Mouse (Mus musculus) intestine, embryonic 16.5 days (tissue): ENCODE results near the gene Ino80. TPM values are rescaled to one million over a fixed set of nuclear protein-coding genes. Genes with fewer than 3 reads are reported as not detected.
A peak's percentile ranks its signal among the peaks of the same experiment; 100 is the strongest.

Experiments
- ATAC-seq: fragments of 200-750 bp; cut with Nextera tagmentation; 2 replicates; pipeline ENCODE4 v1.8.0; 2017; ENCODE audit warnings: moderate TSS enrichment, moderate library complexity
- H3K27ac ChIP-seq: fragments of 300-500 bp; sonication (generic); 2 replicates; pipeline ENCODE4 v1.5.1; 2014; ENCODE audit warnings: mild to moderate bottlenecking, low read length
- H3K27me3 ChIP-seq: fragments of 300-500 bp; sonication (generic); replicated peaks from 2 replicates; pipeline ENCODE4 v1.6.1; 2014; ENCODE audit warnings: low read length, control low read depth, mixed read lengths; ENCODE audit not compliant: control insufficient read depth, insufficient read depth
- H3K36me3 ChIP-seq: fragments of 300-500 bp; sonication (generic); 2 replicates; pipeline ENCODE4 v1.6.1; 2014; ENCODE audit warnings: low read length, control low read depth; ENCODE audit not compliant: control insufficient read depth, insufficient read depth
- H3K4me1 ChIP-seq: fragments of 300-500 bp; sonication (generic); 2 replicates; pipeline ENCODE4 v1.6.1; 2014; ENCODE audit warnings: low read length, control low read depth, mixed read lengths; ENCODE audit not compliant: control insufficient read depth, insufficient read depth
- H3K4me2 ChIP-seq: fragments of 300-500 bp; sonication (generic); 2 replicates; pipeline ENCODE4 v1.6.1; 2014; ENCODE audit warnings: low read depth, low read length, control low read depth
- H3K4me3 ChIP-seq: fragments of 300-500 bp; sonication (generic); 2 replicates; pipeline ENCODE4 v1.5.1; 2014; ENCODE audit warnings: mild to moderate bottlenecking, low read length
- H3K9ac ChIP-seq: fragments of 300-500 bp; sonication (generic); 2 replicates; pipeline ENCODE4 v1.6.1; 2014; ENCODE audit warnings: low read depth, low read length
- H3K9me3 ChIP-seq: fragments of 300-500 bp; sonication (generic); 2 replicates; pipeline ENCODE4 v1.6.1; 2016; ENCODE audit warnings: low read length, control low read depth; ENCODE audit not compliant: control insufficient read depth
- WGBS: fragments of 180-500 bp; shearing (Covaris S2); extraction: QIAGEN DNeasy Blood & Tissue Kit; methylation state at CpG from one replicate; pipeline ENCODE4 v1.1.7; 2014; 5-methylcytosine and 5-hydroxymethylcytosine counted together
- polyA plus RNA-seq: library from polyadenylated mRNA; unstranded; fragments of >200 nt; fragmentation: Nextera tagmentation; extraction: Ambion mirVana; gene quantifications from 2 replicates; pipeline ENCODE4 v1.2.1, GENCODE M21; 2015

Gene Ino80
- polyA plus RNA-seq, 1 experiment from 2014 or later: 3.4 TPM

DNA sequence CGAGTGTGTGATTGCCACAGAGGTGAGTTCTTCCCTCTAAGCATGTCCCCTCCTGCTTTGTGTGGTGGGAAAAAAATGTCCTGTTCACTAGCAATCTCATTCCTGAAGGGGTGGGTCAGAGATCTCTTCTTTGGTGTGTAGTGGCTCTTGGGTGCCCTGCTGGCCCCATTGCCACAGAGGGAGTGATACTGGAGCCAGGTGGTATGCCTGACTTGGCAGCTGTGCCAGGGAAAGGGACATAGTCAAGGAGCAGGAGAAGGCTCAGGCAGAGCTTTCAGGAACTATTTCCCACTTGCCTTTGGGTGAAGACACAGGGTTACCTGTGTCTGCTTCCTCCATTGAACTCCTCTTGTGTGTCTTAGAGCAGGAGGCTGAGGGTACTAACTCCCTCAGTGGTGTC lies 143.4 kb downstream of the Ino80 start:
- no peak overlapping the region for H3K4me2 ChIP-seq
- no peak overlapping the region for H3K9ac ChIP-seq
- H3K27me3 ChIP-seq: no peaks in the 10 kb centered on the region
- 70% methylated on average over 1 of the region's 1 CpGs for WGBS
- H3K9me3 ChIP-seq: no peaks in the 10 kb centered on the region
- no peak for ATAC-seq
- no peak overlapping the region for H3K27ac ChIP-seq
- no peaks in the 10 kb centered on the region for H3K36me3 ChIP-seq
- H3K4me3 ChIP-seq: no peak overlapping the region
- peaks cover 9% of the 10 kb centered on the region for H3K4me1 ChIP-seq

GRCm38 (mm10) chr2:119332177-119332661 lies 145.3 kb downstream of the Ino80 start:
- no peak overlapping the region for H3K27ac ChIP-seq
- ATAC-seq: no peak
- peaks cover 7% of the 10 kb centered on the region for H3K4me1 ChIP-seq
- no peak overlapping the region for H3K9ac ChIP-seq
- no peak overlapping the region for H3K4me3 ChIP-seq
- H3K27me3 ChIP-seq: peaks cover 7% of the 10 kb centered on the region; the same call in 1 of the 2 replicates
- no peaks in the 10 kb centered on the region for H3K36me3 ChIP-seq
- H3K4me2 ChIP-seq: no peak overlapping the region
- H3K9me3 ChIP-seq: no peaks in the 10 kb centered on the region
- 80% methylated on average over 24 of the region's 24 CpGs for WGBS

GRCm38 (mm10) chr2:119330795-119331194 lies 146.7 kb downstream of the Ino80 start:
- WGBS: 90% methylated on average over 8 of the region's 8 CpGs
- no peak overlapping the region for H3K4me3 ChIP-seq

DNA sequence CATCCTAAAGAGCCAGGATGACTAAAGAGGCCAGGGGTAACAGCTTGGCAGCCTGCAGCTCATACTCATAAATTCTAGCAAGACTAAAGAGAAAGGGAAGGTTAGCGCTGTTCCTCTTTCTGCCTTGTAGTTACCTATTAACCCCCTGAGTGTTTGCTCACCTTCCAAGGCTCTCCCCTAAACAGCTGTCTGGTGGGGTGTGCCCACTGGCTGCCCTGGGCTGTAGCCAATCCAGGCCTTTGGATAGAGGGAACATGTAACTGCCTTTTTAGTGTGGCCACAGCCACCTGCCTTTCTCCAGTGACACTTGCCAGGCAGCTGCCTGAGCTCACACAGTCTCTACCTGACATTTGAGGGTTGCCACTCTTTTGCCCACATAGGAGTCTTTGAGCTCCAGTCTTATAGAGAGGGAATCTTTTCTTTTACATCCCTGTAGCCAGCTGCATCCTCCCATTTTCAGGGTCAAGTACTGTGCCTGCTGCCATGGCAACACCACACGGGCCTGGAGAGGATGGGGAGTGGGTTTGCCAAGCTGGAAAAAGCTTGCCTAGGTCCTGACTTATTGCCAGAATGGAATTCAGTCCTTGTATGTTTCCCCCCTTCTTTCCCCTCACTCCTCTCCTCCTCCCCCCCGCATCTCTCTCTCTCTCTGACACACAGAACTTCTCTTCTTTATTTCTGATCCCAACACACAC lies 148.2 kb downstream of the Ino80 start:
- Histone ChIP-seq H3K4me3 (no peak overlapping the region), H3K9ac (no peak overlapping the region)

More at GRCm38 (mm10) chr2:119330795-119331194, 146.7 kb downstream of the Ino80 start:
- Histone ChIP-seq H3K27ac (no peak overlapping the region), H3K27me3 (peaks cover 19% of the 10 kb centered on the region), H3K9me3 (no peaks in the 10 kb centered on the region), H3K9ac (no peak overlapping the region), H3K4me2 (no peak overlapping the region), H3K36me3 (no peaks in the 10 kb centered on the region), H3K4me1 (peaks cover 14% of the 10 kb centered on the region; the same call in 1 of the 2 replicates)
- no peak for ATAC-seq

DNA sequence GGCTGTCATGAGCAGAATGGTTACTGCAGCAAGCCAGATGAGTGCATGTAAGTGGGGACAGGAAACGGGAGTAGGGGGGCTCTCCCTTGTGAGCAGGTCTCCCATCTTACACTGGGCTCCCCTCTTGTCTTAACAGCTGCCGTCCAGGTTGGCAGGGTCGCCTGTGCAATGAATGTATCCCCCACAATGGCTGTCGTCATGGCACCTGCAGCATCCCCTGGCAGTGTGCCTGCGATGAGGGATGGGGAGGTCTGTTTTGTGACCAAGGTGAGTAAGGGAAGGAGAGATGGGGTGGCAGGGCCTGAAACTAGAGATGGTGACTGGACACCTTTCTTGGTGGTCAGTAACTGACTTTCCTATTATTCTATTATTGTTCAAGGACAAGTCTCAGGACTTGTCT lies 148.9 kb downstream of the Ino80 start:
- peak overlapping the region; percentile 63 for H3K4me3 ChIP-seq
- no peak for ATAC-seq

More for the DNA sequence above, 148.2 kb downstream of the Ino80 start:
- Histone ChIP-seq H3K27ac (peak overlapping the region; percentile 16; the same call in 1 of the 2 replicates), H3K9me3 (no peaks in the 10 kb centered on the region), H3K36me3 (no peaks in the 10 kb centered on the region), H3K4me1 (peaks cover 28% of the 10 kb centered on the region), H3K27me3 (peaks cover 29% of the 10 kb centered on the region), H3K4me2 (peak overlapping the region; percentile 24; the same call in 1 of the 2 replicates)
- peak; percentile 72 for ATAC-seq
- 37% methylated on average over 3 of the region's 3 CpGs for WGBS

GRCm38 (mm10) chr2:119327942-119328526 lies 149.5 kb downstream of the Ino80 start:
- WGBS: 38% methylated on average over 11 of the region's 11 CpGs
- peaks cover 28% of the 10 kb centered on the region for H3K4me1 ChIP-seq

More for the DNA sequence above, 148.9 kb downstream of the Ino80 start:
- H3K9ac ChIP-seq: no peak overlapping the region; the same call in 1 of the 2 replicates
- 38% methylated on average over 5 of the region's 5 CpGs for WGBS
- H3K4me2 ChIP-seq: peak overlapping the region; percentile 24; the same call in 1 of the 2 replicates
- peaks cover 34% of the 10 kb centered on the region for H3K27me3 ChIP-seq
- no peaks in the 10 kb centered on the region for H3K9me3 ChIP-seq
- H3K4me1 ChIP-seq: peaks cover 28% of the 10 kb centered on the region
- H3K36me3 ChIP-seq: no peaks in the 10 kb centered on the region
- H3K27ac ChIP-seq: no peak overlapping the region; the same call in 1 of the 2 replicates

GRCm38 (mm10) chr2:119327102-119327480 lies 150.4 kb downstream of the Ino80 start:
- ATAC-seq: no peak
- no peaks in the 10 kb centered on the region for H3K36me3 ChIP-seq
- under 1% methylated on average over 30 of the region's 30 CpGs for WGBS
- peak overlapping the region; percentile 63 for H3K4me3 ChIP-seq
- peak overlapping the region; percentile 69 for H3K9ac ChIP-seq
- peaks cover 44% of the 10 kb centered on the region for H3K27me3 ChIP-seq
- H3K9me3 ChIP-seq: no peaks in the 10 kb centered on the region
- peak overlapping the region; percentile 21; the same call in 1 of the 2 replicates for H3K27ac ChIP-seq
- H3K4me1 ChIP-seq: peaks cover 35% of the 10 kb centered on the region
- peak overlapping the region; percentile 99 for H3K4me2 ChIP-seq

More at GRCm38 (mm10) chr2:119327942-119328526, 149.5 kb downstream of the Ino80 start:
- H3K4me3 ChIP-seq: peak overlapping the region; percentile 63
- H3K4me2 ChIP-seq: peak overlapping the region; percentile 99
- peaks cover 37% of the 10 kb centered on the region for H3K27me3 ChIP-seq
- no peaks in the 10 kb centered on the region for H3K36me3 ChIP-seq
- no peaks in the 10 kb centered on the region for H3K9me3 ChIP-seq
- 0 out of 2 replicates have a peak overlapping the region, but pooled peaks have one; percentile 21 for H3K27ac ChIP-seq
- no peak for ATAC-seq
- 0 out of 2 replicates have a peak overlapping the region, but pooled peaks have one; percentile 30 for H3K9ac ChIP-seq

DNA sequence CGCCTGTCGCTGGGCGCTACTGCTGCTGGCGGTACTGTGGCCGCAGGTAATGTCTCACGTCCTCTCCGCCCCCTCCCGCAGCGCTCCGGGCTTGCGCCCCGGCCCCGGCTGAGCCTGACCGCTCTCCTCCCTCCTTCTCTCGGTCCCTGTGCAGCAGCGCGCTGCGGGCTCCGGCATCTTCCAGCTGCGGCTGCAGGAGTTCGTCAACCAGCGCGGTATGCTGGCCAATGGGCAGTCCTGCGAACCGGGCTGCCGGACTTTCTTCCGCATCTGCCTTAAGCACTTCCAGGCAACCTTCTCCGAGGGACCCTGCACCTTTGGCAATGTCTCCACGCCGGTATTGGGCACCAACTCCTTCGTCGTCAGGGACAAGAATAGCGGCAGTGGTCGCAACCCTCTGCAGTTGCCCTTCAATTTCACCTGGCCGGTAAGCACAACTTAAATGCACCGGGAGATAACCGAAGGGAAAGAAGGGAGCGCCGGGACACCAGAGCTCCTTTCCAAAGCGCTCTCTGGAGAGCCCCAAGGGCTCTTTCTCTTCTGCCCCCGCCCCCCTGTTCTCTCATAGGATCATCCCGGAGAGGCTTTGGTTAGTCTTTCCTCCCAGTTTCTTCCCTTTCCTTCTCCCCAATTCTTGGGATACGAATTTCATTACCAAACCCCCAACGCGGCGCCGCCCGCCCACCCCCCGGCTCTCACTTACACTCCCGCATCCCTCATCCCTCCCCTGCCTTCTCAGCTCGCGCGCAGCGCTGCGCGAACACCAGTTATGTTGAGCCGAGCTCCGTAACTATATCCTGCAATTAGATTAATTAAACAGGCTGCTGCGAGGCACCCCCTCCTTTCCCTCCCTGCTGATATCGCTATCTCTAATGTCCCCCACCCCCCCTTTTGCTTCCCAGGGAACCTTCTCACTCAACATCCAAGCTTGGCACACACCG lies 151.1 kb downstream of the Ino80 start:
- Histone ChIP-seq H3K4me2 (peak overlapping the region; percentile 99), H3K9me3 (no peaks in the 10 kb centered on the region), H3K27me3 (peaks cover 46% of the 10 kb centered on the region), H3K9ac (peak overlapping the region; percentile 69), H3K27ac (peak overlapping the region; percentile 44), H3K36me3 (no peaks in the 10 kb centered on the region), H3K4me3 (peak overlapping the region; percentile 63), H3K4me1 (peaks cover 41% of the 10 kb centered on the region)
- no peak for ATAC-seq
- WGBS: under 1% methylated on average over 59 of the region's 61 CpGs
